Mouse (Mus musculus): ENCODE results near the gene Nsl1. TPM values are rescaled to one million over a fixed set of nuclear protein-coding genes. Genes with fewer than 3 reads are reported as not detected.

The Nsl1 gene
- polyA plus RNA-seq, 1 experiment: 29.4 TPM

- no peak for TF ChIP-seq GATA1 (IDR thresholded peaks at IDR 0.05; ENCODE audit: low read length)
Observed at GRCm38 (mm10) chr1:191075199-191075883, 12.5 kb downstream of the Nsl1 start.

DNA sequence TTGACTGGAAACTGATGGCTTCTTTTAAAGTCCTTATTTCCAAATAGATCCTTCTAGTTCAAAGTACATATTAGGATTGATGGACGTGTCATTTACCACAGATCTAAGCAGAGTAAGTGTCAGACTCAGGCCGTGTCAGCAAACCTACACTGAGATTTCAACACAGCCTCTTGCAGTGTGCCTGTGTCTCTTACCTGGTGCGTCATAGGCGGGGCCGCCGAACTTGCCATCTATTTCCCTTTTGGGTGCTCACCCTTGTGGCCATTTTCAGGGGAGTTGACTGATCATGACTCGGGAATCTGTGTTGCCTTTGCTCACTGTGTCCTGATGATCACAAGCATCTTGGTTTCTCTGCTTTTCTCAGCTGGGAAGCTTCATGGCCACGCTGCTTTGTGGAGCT lies 20.4 kb downstream of the Nsl1 start:
- TF ChIP-seq GATA1 (IDR thresholded peaks at IDR 0.05; ENCODE audit: low read length): no peak

DNA sequence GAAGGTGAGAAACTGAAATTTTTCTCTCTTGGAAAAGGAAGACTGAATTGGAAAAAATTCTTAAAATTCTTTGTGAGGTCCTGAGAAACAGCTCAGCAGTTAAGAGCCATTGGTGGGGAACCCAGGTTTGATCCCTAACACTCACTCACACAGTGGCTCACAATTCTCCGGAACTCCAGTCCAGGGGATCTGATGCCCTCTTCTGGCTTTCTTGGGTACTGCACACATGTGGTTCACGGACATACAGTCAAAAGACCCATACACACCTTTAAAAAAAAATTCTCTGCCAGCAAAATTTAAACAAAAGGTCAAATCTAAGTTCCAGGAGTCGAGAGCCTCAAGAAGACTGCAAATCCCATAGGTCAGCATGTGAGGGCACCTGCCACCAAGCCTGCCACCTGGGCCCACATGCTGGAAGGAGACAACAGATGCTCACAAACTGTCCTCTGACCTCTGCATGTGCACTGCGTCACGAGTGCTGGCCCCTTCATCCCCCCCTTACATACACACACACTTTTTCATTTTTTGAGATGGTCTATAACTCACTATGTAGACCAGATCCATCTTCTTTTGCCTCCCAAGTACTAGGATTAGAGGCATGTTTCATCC lies 22.2 kb downstream of the Nsl1 start:
- no peak for TF ChIP-seq GATA1 (IDR thresholded peaks at IDR 0.05; ENCODE audit: low read length)

DNA sequence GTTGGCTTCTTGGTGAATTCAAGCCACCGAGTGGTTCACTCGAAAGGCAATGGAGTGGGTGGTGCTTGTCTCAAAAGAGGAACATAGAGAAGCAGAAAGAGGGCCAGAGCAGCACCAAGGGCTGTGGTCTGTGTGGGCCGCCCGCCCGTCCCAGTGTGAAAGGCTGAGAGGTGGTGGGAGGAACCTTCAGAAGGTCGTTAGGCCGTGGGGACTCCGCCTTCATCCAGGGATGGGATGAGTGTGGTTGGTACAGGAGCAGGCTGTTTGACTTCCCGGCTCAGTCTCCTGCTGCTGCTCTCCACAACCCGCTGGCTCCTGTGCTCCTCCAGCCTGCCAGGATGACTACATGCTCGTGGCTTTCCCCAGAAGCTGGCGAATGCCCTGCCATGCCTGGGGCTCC lies 22.8 kb downstream of the Nsl1 start:
- TF ChIP-seq GATA1 (IDR thresholded peaks at IDR 0.05; ENCODE audit: low read length): no peak

DNA sequence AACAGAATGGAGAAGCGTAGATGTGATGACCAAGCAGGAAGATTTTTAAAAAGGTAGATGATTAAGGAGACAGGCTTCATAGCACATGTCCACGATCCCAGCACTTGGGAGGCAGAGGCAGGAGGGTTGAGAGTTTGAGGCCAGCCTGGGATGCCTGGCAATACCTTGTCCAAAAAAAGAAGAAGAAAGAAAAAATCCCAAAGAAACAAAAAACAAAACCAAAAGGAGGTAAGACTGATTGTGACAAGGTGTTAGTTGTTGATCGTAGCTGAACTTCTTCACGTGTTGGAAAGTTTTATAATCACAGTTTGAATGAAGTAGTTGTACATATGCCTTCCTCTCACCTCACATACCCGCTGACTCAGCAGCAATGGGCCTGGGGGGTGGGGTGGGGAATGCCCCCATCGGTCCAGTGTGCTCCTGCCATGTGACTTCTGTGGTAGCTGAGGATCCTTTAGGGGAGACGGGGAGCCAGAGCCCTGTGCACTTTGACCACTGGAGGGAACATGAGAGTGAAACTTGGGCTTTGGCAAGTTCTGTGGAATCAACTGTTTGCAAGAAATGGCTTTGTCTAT lies 23.6 kb downstream of the Nsl1 start:
- no peak for TF ChIP-seq GATA1 (IDR thresholded peaks at IDR 0.05; ENCODE audit: low read length)

DNA sequence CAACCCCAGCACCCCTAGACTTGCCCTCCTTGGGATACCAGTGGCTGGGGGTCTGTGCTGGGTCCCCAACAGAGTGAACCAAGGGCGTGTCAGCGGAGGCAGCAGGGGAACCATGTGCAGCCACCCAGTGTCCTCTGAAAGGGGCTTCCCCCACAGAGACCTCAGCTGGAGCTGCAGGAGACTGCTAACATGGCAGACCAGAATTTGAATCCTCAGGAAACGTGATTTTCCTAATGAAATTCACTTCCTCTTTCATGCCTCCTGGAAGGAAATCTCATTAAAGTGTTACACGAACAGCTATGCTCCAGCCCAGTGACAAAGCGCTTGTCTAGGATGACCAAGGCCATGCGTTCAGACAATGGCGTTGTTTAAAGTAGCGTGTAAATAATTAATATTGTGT lies 24.1 kb downstream of the Nsl1 start:
- no peak for TF ChIP-seq GATA1 (IDR thresholded peaks at IDR 0.05; ENCODE audit: low read length)

DNA sequence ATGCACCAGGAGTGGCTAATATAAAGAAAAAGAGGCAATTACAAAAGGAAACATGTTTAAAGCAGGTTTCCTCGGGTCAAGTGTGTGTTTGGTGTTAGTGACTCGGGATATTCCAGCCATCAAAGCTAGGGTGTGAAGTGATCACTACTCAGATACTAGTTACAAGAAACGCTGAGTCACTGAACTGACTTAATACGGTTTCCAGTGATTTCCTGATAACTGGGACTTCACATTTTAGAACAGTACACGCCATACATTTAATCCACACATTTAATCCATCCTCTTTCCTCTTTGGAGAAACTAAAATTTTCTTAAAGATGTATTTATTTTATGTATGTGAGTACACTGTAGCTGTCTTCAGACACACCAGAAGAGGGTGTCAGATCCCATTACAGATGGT lies 25.1 kb downstream of the Nsl1 start:
- peak; percentile 26 for TF ChIP-seq GATA1 (IDR thresholded peaks at IDR 0.05; ENCODE audit: low read length)

DNA sequence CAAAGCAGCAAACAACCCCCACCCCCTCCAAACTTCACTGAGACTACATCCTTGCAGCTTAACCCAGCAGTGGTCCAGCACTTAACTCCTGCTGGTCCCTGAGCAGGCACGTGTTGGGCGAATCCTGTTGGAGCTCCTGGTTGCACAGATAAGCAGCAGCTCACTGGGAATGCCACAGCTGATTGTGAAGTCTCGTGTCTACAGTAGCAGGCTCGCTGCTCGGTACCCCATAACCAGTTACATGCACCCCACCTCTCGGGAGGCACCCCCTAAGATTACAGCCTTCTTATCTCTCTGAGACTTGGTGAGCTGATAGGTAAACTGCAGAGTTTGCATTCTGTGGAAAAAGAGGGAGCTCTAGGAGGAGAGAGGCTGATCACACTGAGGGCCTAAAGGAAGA lies 26.5 kb downstream of the Nsl1 start:
- TF ChIP-seq GATA1 (IDR thresholded peaks at IDR 0.05; ENCODE audit: low read length): no peak

GRCm38 (mm10) chr1:191092050-191092449 lies 29.2 kb downstream of the Nsl1 start:
- no peak for TF ChIP-seq GATA1 (IDR thresholded peaks at IDR 0.05; ENCODE audit: low read length)

GRCm38 (mm10) chr1:191093578-191093977 lies 30.8 kb downstream of the Nsl1 start:
- TF ChIP-seq GATA1 (IDR thresholded peaks at IDR 0.05; ENCODE audit: low read length): no peak

DNA sequence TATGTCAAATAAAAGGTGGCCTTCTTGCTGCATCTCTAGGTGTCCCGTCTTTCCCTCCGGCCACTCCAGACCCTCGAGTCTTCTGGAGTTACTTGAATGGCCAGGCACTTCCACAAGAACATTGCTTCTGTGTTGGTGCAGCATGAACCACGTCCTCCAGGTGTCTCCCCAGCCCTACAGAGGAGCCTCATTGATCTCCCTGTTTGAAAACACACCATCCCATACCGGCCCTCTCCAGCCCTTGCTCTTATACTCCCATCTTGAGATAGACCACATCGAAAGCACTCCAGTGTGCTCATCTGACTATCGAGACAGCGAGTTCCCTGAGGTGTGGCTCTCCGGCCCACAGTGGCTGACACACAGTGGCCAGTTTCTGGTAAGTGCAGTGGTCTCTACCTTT lies 32.2 kb downstream of the Nsl1 start:
- TF ChIP-seq GATA1 (IDR thresholded peaks at IDR 0.05; ENCODE audit: low read length): no peak

- TF ChIP-seq GATA1 (IDR thresholded peaks at IDR 0.05; ENCODE audit: low read length): no peak
Observed at GRCm38 (mm10) chr1:191096871-191097681, 34.3 kb downstream of the Nsl1 start.

GRCm38 (mm10) chr1:191097802-191098747 lies 35.3 kb downstream of the Nsl1 start, which contains the start of gene Batf3:
TSS of gene Batf3 (plus strand) at chr1:191097847.
- no peak for TF ChIP-seq GATA1 (IDR thresholded peaks at IDR 0.05; ENCODE audit: low read length)

- no peak for TF ChIP-seq GATA1 (IDR thresholded peaks at IDR 0.05; ENCODE audit: low read length)
Observed at GRCm38 (mm10) chr1:191099114-191099513, 36.3 kb downstream of the Nsl1 start.

- no peak for TF ChIP-seq GATA1 (IDR thresholded peaks at IDR 0.05; ENCODE audit: low read length)
Observed at GRCm38 (mm10) chr1:191099772-191100291, 37.0 kb downstream of the Nsl1 start.
